ENCODE assay signal across 19 mouse cellular contexts in the genomic region with DNA sequence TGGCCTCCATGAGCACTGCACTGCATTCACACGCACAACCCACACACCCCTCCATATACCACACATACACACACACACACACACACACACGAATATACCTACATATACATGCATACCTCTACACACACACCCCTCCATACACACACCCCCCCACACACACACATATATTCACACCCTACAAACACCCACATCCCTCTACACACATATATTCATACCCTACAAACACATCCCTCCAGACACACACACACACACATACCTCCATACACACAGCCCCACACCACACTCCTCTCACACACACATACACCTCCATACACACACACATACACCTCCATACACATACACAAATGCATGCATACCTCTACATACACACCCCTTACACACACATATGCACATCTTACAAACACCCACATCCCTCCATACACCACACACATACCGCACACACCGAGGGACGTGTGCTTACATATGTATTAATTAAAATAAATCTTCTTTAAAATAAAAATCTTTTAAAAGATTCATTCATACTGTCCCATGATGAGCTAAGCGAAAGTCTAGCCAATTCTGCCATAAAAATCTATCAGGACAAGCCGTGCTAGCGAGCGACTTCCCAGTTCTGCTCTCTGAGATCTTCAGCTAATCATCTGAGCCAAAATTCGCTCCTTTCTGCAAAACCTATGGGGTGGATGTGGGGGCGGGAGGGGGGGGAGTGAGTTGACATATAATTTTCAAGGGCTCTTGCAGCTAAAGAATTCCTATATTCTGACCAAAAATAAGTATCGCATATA.
DNase-seq lines count a peak whose midpoint lies in the region; ATAC-seq and TF ChIP-seq lines count a peak whose summit lies in the region.
"Had no signal": no experiment of that assay in that cellular context is flagged by ENCODE, and none has a peak within 500 bp of the region (broad histone marks: within the 10 kb centered on the region; RNA-seq: fewer than 3 reads in every experiment).

No protein-coding gene starts in this region.

- WGBS in forebrain, embryonic 15.5 days: 86% methylated on average over 12 of the region's 12 CpGs
- WGBS in forebrain, embryonic 10.5 days: 92% methylated on average over 12 of the region's 12 CpGs
- 92% methylated on average over 12 of the region's 12 CpGs for WGBS in midbrain, embryonic 12.5 days
- 90% methylated on average over 12 of the region's 12 CpGs for WGBS in midbrain, postnatal 0 days
- 88% methylated on average over 12 of the region's 12 CpGs for WGBS in embryonic facial prominence, embryonic 13.5 days

- no peaks in the 10 kb centered on the region for H3K36me3 ChIP-seq in forebrain, embryonic 15.5 days
- H3K36me3 ChIP-seq in forebrain, embryonic 10.5 days (replicated peaks): no peaks in the 10 kb centered on the region
- no peaks in the 10 kb centered on the region for H3K36me3 ChIP-seq in midbrain, embryonic 12.5 days
- H3K36me3 ChIP-seq in midbrain, postnatal 0 days (ENCODE audit: insufficient read depth, low read length): no peaks in the 10 kb centered on the region
- H3K36me3 ChIP-seq in embryonic facial prominence, embryonic 13.5 days: no peaks in the 10 kb centered on the region
- H3K36me3 ChIP-seq: heart, embryonic 10.5 days; hindbrain, embryonic 13.5 days; intestine, embryonic 15.5 days had no signal

- no peak overlapping the region for H3K9ac ChIP-seq in forebrain, embryonic 15.5 days (replicated peaks)
- no peak overlapping the region for H3K9ac ChIP-seq in midbrain, embryonic 12.5 days (replicated peaks)
- no peak overlapping the region for H3K9ac ChIP-seq in midbrain, postnatal 0 days (replicated peaks; ENCODE audit: low read length, poor library complexity, severe bottlenecking)
- H3K9ac ChIP-seq in embryonic facial prominence, embryonic 13.5 days: no peak overlapping the region
- H3K9ac ChIP-seq: hindbrain, embryonic 13.5 days; intestine, embryonic 15.5 days had no signal

- no peak overlapping the region for H3K4me3 ChIP-seq in forebrain, embryonic 15.5 days
- no peak overlapping the region for H3K4me3 ChIP-seq in forebrain, embryonic 10.5 days
- H3K4me3 ChIP-seq in midbrain, embryonic 12.5 days: no peak overlapping the region
- no peak overlapping the region for H3K4me3 ChIP-seq in midbrain, postnatal 0 days (ENCODE audit: low read depth, low read length)
- H3K4me3 ChIP-seq in embryonic facial prominence, embryonic 13.5 days: no peak overlapping the region
- H3K4me3 ChIP-seq: gastrocnemius, adult 2 months; heart, embryonic 10.5 days; hindbrain, embryonic 13.5 days; intestine, embryonic 15.5 days had no signal

- peak overlapping the region; percentile 72 for H3K27ac ChIP-seq in forebrain, embryonic 15.5 days (replicated peaks)
- no peak overlapping the region for H3K27ac ChIP-seq in forebrain, embryonic 10.5 days
- no peak overlapping the region for H3K27ac ChIP-seq in midbrain, embryonic 12.5 days (replicated peaks)
- H3K27ac ChIP-seq in midbrain, postnatal 0 days (ENCODE audit: low read depth, low read length): no peak overlapping the region
- H3K27ac ChIP-seq in embryonic facial prominence, embryonic 13.5 days: no peak overlapping the region
- H3K27ac ChIP-seq: gastrocnemius, adult 2 months; heart, embryonic 10.5 days; hindbrain, embryonic 13.5 days; intestine, embryonic 15.5 days had no signal

- H3K4me1 ChIP-seq in forebrain, embryonic 15.5 days: peaks cover 10% of the 10 kb centered on the region
- peaks cover 22% of the 10 kb centered on the region for H3K4me1 ChIP-seq in forebrain, embryonic 10.5 days
- H3K4me1 ChIP-seq in midbrain, embryonic 12.5 days: peaks cover 11% of the 10 kb centered on the region; the same call in 1 of the 2 replicates
- H3K4me1 ChIP-seq in midbrain, postnatal 0 days (ENCODE audit: insufficient read depth, low read length): no peaks in the 10 kb centered on the region
- peaks cover 26% of the 10 kb centered on the region for H3K4me1 ChIP-seq in embryonic facial prominence, embryonic 13.5 days

- DNase-seq in forebrain, embryonic 10.5 days (ENCODE audit: extremely low spot score, low spot score): no peak
- no peak for DNase-seq in midbrain, postnatal 0 days (ENCODE audit: low spot score)
- DNase-seq in brain, adult 2 months (ENCODE audit: low read depth, low spot score): peak; percentile 52
- no peak for DNase-seq in cerebellum, adult 11-12 months
- DNase-seq: adrenal gland, adult 2 months; adrenal gland, postnatal 25 days; cerebellum, adult 8-10 months; embryo, embryonic 11 days; gastrocnemius, adult 2 months; gastrocnemius, postnatal 25 days; heart, postnatal 10 days; heart, postnatal 4 days; kidney, adult 18-20 months had no signal

- ATAC-seq in forebrain, embryonic 15.5 days (replicated peaks): peak; percentile 60
- peak; percentile 53 for ATAC-seq in midbrain, embryonic 12.5 days (ENCODE audit: low FRiP score, low read depth)
- ATAC-seq in midbrain, postnatal 0 days (ENCODE audit: low FRiP score): no peak
- ATAC-seq in embryonic facial prominence, embryonic 13.5 days (ENCODE audit: insufficient number of reproducible peaks, insufficient read depth, low FRiP score, low TSS enrichment, low read depth): peak; percentile 29; the same call in 1 of the 2 replicates
- ATAC-seq: intestine, embryonic 15.5 days had no signal

- no peak overlapping the region for H3K4me2 ChIP-seq in forebrain, embryonic 15.5 days (replicated peaks)
- no peak overlapping the region for H3K4me2 ChIP-seq in midbrain, embryonic 12.5 days (replicated peaks)
- no peak overlapping the region for H3K4me2 ChIP-seq in midbrain, postnatal 0 days (ENCODE audit: low read depth, low read length, poor library complexity, severe bottlenecking)
- no peak overlapping the region for H3K4me2 ChIP-seq in embryonic facial prominence, embryonic 13.5 days
- H3K4me2 ChIP-seq: hindbrain, embryonic 13.5 days; intestine, embryonic 15.5 days had no signal

- H3K27me3 ChIP-seq in forebrain, embryonic 15.5 days: no peaks in the 10 kb centered on the region
- H3K27me3 ChIP-seq in forebrain, embryonic 10.5 days (ENCODE audit: poor library complexity, severe bottlenecking): no peaks in the 10 kb centered on the region
- H3K27me3 ChIP-seq in midbrain, embryonic 12.5 days: peaks cover 12% of the 10 kb centered on the region; the same call in 1 of the 2 replicates
- H3K27me3 ChIP-seq in midbrain, postnatal 0 days (ENCODE audit: insufficient read depth, low read length): no peaks in the 10 kb centered on the region
- no peaks in the 10 kb centered on the region for H3K27me3 ChIP-seq in embryonic facial prominence, embryonic 13.5 days
- H3K27me3 ChIP-seq: hindbrain, embryonic 13.5 days; intestine, embryonic 15.5 days had no signal

- no peaks in the 10 kb centered on the region for H3K9me3 ChIP-seq in forebrain, embryonic 15.5 days
- no peaks in the 10 kb centered on the region for H3K9me3 ChIP-seq in forebrain, embryonic 10.5 days
- H3K9me3 ChIP-seq in midbrain, embryonic 12.5 days: no peaks in the 10 kb centered on the region
- H3K9me3 ChIP-seq in midbrain, postnatal 0 days (ENCODE audit: low read length): no peaks in the 10 kb centered on the region
- no peaks in the 10 kb centered on the region for H3K9me3 ChIP-seq in embryonic facial prominence, embryonic 13.5 days
- H3K9me3 ChIP-seq: heart, embryonic 10.5 days; hindbrain, embryonic 13.5 days; intestine, embryonic 15.5 days had no signal

- TF ChIP-seq CTCF in midbrain, postnatal 0 days (IDR thresholded peaks at IDR 0.05): no peak
